Mouse (Mus musculus) lung, embryonic 15.5 days (tissue): ENCODE measurements around the gene Arhgef3. TPM values are rescaled to one million over a fixed set of nuclear protein-coding genes. Genes with fewer than 3 reads are reported as not detected.

Source experiments
- ATAC-seq: fragments of 200-750 bp; cut with Nextera tagmentation; 2 replicates; pipeline ENCODE4 v1.8.0; 2017; ENCODE audit warnings: moderate number of reproducible peaks, borderline replicate concordance; ENCODE audit not compliant: low FRiP score, low TSS enrichment; ENCODE audit errors: extremely low read depth
- H3K27ac ChIP-seq: fragments of 300-500 bp; sonication (generic); 2 replicates; pipeline ENCODE4 v1.5.1; 2015; ENCODE audit warnings: moderate library complexity, mild to moderate bottlenecking, inconsistent platforms
- H3K27me3 ChIP-seq: fragments of 300-500 bp; sonication (generic); 2 replicates; pipeline ENCODE4 v1.6.1; 2015; ENCODE audit warnings: inconsistent platforms
- H3K36me3 ChIP-seq: fragments of 300-500 bp; sonication (generic); 2 replicates; pipeline ENCODE4 v1.6.1; 2015; ENCODE audit warnings: inconsistent platforms
- H3K4me1 ChIP-seq: fragments of 300-500 bp; sonication (generic); 2 replicates; pipeline ENCODE4 v1.6.1; 2015; ENCODE audit warnings: inconsistent platforms
- H3K4me2 ChIP-seq: fragments of 300-500 bp; sonication (generic); 2 replicates; pipeline ENCODE4 v1.6.1; 2015; ENCODE audit warnings: inconsistent platforms, mild to moderate bottlenecking, moderate library complexity
- H3K4me3 ChIP-seq: fragments of 300-500 bp; sonication (generic); 2 replicates; pipeline ENCODE4 v1.5.1; 2015; ENCODE audit warnings: mild to moderate bottlenecking, inconsistent platforms
- H3K9ac ChIP-seq: fragments of 300-500 bp; sonication (generic); 2 replicates; pipeline ENCODE4 v1.6.1; 2015; ENCODE audit warnings: inconsistent platforms
- H3K9me3 ChIP-seq: fragments of 300-500 bp; sonication (generic); 2 replicates; pipeline ENCODE4 v1.6.1; 2016; ENCODE audit warnings: inconsistent platforms
- WGBS: fragments of 180-500 bp; shearing (Covaris S2); methylation state at CpG from one replicate; pipeline ENCODE4 v1.1.7; 2015; 5-methylcytosine and 5-hydroxymethylcytosine counted together
- polyA plus RNA-seq: library from polyadenylated mRNA; unstranded; fragments of >200 nt; fragmentation: Nextera tagmentation; extraction: Ambion mirVana; gene quantifications from 2 replicates; pipeline ENCODE4 v1.2.1, GENCODE M21; 2015

Gene Arhgef3
- polyA plus RNA-seq, 1 experiment from 2014 or later, result 10.9 TPM

- ATAC-seq, result no peak
- H3K36me3 ChIP-seq, result no peaks in the 10 kb centered on the region
- H3K4me1 ChIP-seq, result peaks cover 5% of the 10 kb centered on the region; the same call in 1 of the 2 replicates
- no peak overlapping the region for H3K9ac ChIP-seq
- H3K27ac ChIP-seq, result no peak overlapping the region
- WGBS, result 37% methylated on average over 4 of the region's 4 CpGs
- no peaks in the 10 kb centered on the region for H3K27me3 ChIP-seq
- H3K4me2 ChIP-seq, result no peak overlapping the region
- no peak overlapping the region for H3K4me3 ChIP-seq
- no peaks in the 10 kb centered on the region for H3K9me3 ChIP-seq
Measured at GRCm38 (mm10) chr14:27167177-27167576, 52.5 kb downstream of the Arhgef3 start.

- Histone ChIP-seq H3K9me3 (no peaks in the 10 kb centered on the region), H3K4me1 (peaks cover 5% of the 10 kb centered on the region; the same call in 1 of the 2 replicates), H3K4me2 (no peak overlapping the region), H3K27ac (no peak overlapping the region), H3K36me3 (no peaks in the 10 kb centered on the region), H3K27me3 (no peaks in the 10 kb centered on the region), H3K4me3 (no peak overlapping the region), H3K9ac (no peak overlapping the region)
- ATAC-seq, result no peak
- 39% methylated on average over 5 of the region's 5 CpGs for WGBS
Measured at GRCm38 (mm10) chr14:27168387-27168786, 53.7 kb downstream of the Arhgef3 start.

GRCm38 (mm10) chr14:27169287-27169686 is 54.6 kb downstream of the Arhgef3 start:
- H3K4me2 ChIP-seq, result no peak overlapping the region
- H3K4me1 ChIP-seq, result peaks cover 8% of the 10 kb centered on the region
- no peak for ATAC-seq
- H3K4me3 ChIP-seq, result no peak overlapping the region
- WGBS, result 95% methylated on average over 4 of the region's 4 CpGs
- no peak overlapping the region for H3K27ac ChIP-seq
- H3K27me3 ChIP-seq, result no peaks in the 10 kb centered on the region
- H3K9ac ChIP-seq, result no peak overlapping the region
- no peaks in the 10 kb centered on the region for H3K9me3 ChIP-seq
- H3K36me3 ChIP-seq, result no peaks in the 10 kb centered on the region

GRCm38 (mm10) chr14:27170421-27170820 is 55.7 kb downstream of the Arhgef3 start:
- no peak overlapping the region for H3K9ac ChIP-seq
- WGBS, result 92% methylated on average over 2 of the region's 2 CpGs
- no peak overlapping the region for H3K27ac ChIP-seq
- no peaks in the 10 kb centered on the region for H3K27me3 ChIP-seq
- no peak overlapping the region for H3K4me2 ChIP-seq
- no peaks in the 10 kb centered on the region for H3K9me3 ChIP-seq
- peaks cover 14% of the 10 kb centered on the region for H3K4me1 ChIP-seq
- no peak for ATAC-seq
- no peaks in the 10 kb centered on the region for H3K36me3 ChIP-seq
- no peak overlapping the region for H3K4me3 ChIP-seq

GRCm38 (mm10) chr14:27171175-27171830 is 56.6 kb downstream of the Arhgef3 start:
- Histone ChIP-seq H3K9me3 (no peaks in the 10 kb centered on the region), H3K4me1 (peaks cover 14% of the 10 kb centered on the region), H3K9ac (no peak overlapping the region), H3K4me2 (no peak overlapping the region), H3K4me3 (no peak overlapping the region), H3K27ac (no peak overlapping the region), H3K36me3 (no peaks in the 10 kb centered on the region), H3K27me3 (no peaks in the 10 kb centered on the region)
- ATAC-seq, result 0 out of 2 replicates have a peak, but pooled peaks have one; percentile 38
- 51% methylated on average over 14 of the region's 14 CpGs for whole genome bisulfite sequencing

- H3K4me3 ChIP-seq, result no peak overlapping the region
- ATAC-seq, result 0 out of 2 replicates have a peak, but pooled peaks have one; percentile 35
- H3K36me3 ChIP-seq, result no peaks in the 10 kb centered on the region
- 64% methylated on average over 10 of the region's 10 CpGs for WGBS
- H3K4me1 ChIP-seq, result peaks cover 18% of the 10 kb centered on the region
- H3K9ac ChIP-seq, result no peak overlapping the region
- H3K4me2 ChIP-seq, result no peak overlapping the region
- no peaks in the 10 kb centered on the region for H3K27me3 ChIP-seq
- H3K27ac ChIP-seq, result no peak overlapping the region
- no peaks in the 10 kb centered on the region for H3K9me3 ChIP-seq
Measured at GRCm38 (mm10) chr14:27173178-27173803, 58.6 kb downstream of the Arhgef3 start.

GRCm38 (mm10) chr14:27174188-27174786 is 59.6 kb downstream of the Arhgef3 start:
- no peak for ATAC-seq
- H3K4me3 ChIP-seq, result no peak overlapping the region
- 46% methylated on average over 6 of the region's 6 CpGs for WGBS
- no peaks in the 10 kb centered on the region for H3K9me3 ChIP-seq
- no peaks in the 10 kb centered on the region for H3K27me3 ChIP-seq
- H3K4me1 ChIP-seq, result peaks cover 24% of the 10 kb centered on the region
- no peak overlapping the region for H3K27ac ChIP-seq
- H3K4me2 ChIP-seq, result no peak overlapping the region
- no peaks in the 10 kb centered on the region for H3K36me3 ChIP-seq
- no peak overlapping the region for H3K9ac ChIP-seq

- ATAC-seq, result no peak
Measured at GRCm38 (mm10) chr14:27174831-27175301, 60.2 kb downstream of the Arhgef3 start.

GRCm38 (mm10) chr14:27175343-27175742 is 60.6 kb downstream of the Arhgef3 start:
- no peaks in the 10 kb centered on the region for H3K36me3 ChIP-seq
- no peak overlapping the region for H3K27ac ChIP-seq
- no peak overlapping the region for H3K4me2 ChIP-seq
- H3K9me3 ChIP-seq, result no peaks in the 10 kb centered on the region
- H3K4me1 ChIP-seq, result peaks cover 24% of the 10 kb centered on the region
- H3K9ac ChIP-seq, result no peak overlapping the region
- 67% methylated on average over 11 of the region's 11 CpGs for WGBS
- H3K27me3 ChIP-seq, result no peaks in the 10 kb centered on the region
- no peak for ATAC-seq
- H3K4me3 ChIP-seq, result no peak overlapping the region

More at GRCm38 (mm10) chr14:27174831-27175301, 60.2 kb downstream of the Arhgef3 start:
- Histone ChIP-seq H3K9me3 (no peaks in the 10 kb centered on the region), H3K36me3 (no peaks in the 10 kb centered on the region), H3K27me3 (no peaks in the 10 kb centered on the region), H3K9ac (no peak overlapping the region), H3K27ac (no peak overlapping the region), H3K4me1 (peaks cover 24% of the 10 kb centered on the region), H3K4me2 (no peak overlapping the region), H3K4me3 (no peak overlapping the region)
- 42% methylated on average over 12 of the region's 12 CpGs for WGBS

- WGBS, result 72% methylated on average over 8 of the region's 8 CpGs
- H3K4me2 ChIP-seq, result no peak overlapping the region
- no peak for ATAC-seq
- no peaks in the 10 kb centered on the region for H3K36me3 ChIP-seq
- H3K27ac ChIP-seq, result 0 out of 2 replicates have a peak overlapping the region, but pooled peaks have one; percentile 2
- no peak overlapping the region for H3K4me3 ChIP-seq
- no peaks in the 10 kb centered on the region for H3K9me3 ChIP-seq
- H3K9ac ChIP-seq, result no peak overlapping the region
- H3K4me1 ChIP-seq, result peaks cover 33% of the 10 kb centered on the region
- no peaks in the 10 kb centered on the region for H3K27me3 ChIP-seq
Measured at GRCm38 (mm10) chr14:27177800-27178559, 63.3 kb downstream of the Arhgef3 start.

GRCm38 (mm10) chr14:27178560-27178920 is 63.8 kb downstream of the Arhgef3 start:
- Histone ChIP-seq H3K27me3 (no peaks in the 10 kb centered on the region), H3K4me1 (peaks cover 38% of the 10 kb centered on the region), H3K9ac (no peak overlapping the region), H3K27ac (0 out of 2 replicates have a peak overlapping the region, but pooled peaks have one; percentile 16), H3K9me3 (no peaks in the 10 kb centered on the region), H3K4me2 (no peak overlapping the region), H3K36me3 (no peaks in the 10 kb centered on the region), H3K4me3 (no peak overlapping the region)
- WGBS, result 48% methylated on average over 8 of the region's 8 CpGs
- peak; percentile 58 for ATAC-seq
